Mouse (Mus musculus): ENCODE data around the gene Olfr617.

DNA sequence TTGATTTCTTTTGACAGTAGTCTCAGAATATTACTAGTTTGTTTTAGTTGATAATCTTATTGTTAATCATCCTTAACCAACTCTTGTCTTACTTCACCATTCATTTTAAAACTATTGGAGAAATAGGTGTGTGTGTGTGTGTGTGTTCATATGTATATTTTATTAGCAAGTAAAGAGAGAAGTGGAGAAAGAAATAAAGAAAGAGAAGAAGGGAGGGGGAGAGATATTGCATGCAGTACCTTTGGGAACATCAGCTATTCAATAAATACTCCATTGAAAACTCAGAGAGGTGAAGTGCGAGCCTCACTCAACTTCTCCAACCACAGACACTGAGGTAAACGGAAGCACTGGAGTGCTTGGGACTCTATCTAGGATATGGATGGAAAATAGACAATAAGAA is 17.1 kb upstream of the Olfr617 start, which contains the start of gene Olfr615:
- no peak for TF ChIP-seq GATA1 (IDR thresholded peaks at IDR 0.05; ENCODE audit: borderline replicate concordance, low read length)
- no peak for TF ChIP-seq FLI1 (IDR thresholded peaks at IDR 0.05; ENCODE audit: low read length)
